Mouse (Mus musculus): ENCODE data around the gene Hoxc9.

DNA sequence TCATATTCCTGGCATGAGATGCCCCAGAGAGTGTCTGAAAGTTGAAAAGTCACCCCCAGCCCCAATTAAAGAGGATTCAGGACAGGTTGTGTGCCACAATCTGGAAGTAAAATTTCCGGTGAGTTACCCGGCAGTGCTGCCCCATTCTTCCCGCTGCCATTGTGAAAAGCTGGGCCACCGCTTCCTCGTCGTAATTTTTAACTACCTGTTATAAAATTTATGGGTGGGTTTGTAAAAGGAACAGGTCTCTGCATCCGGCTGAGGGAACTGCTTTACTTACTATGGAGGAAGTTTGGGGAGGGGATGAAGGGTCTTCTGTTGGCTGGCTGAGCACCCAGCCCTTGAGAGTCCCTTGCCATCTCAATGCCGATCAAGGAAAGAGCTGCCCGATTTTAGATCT lies 20.3 kb downstream of the Hoxc9 start:
- TF ChIP-seq CTCF (IDR thresholded peaks at IDR 0.05; ENCODE audit: insufficient read depth, low read depth, low read length), result no peak
- no peak for TF ChIP-seq POLR2A (IDR thresholded peaks at IDR 0.05; ENCODE audit: insufficient read depth, low read depth, low read length)
